Mouse (Mus musculus) spleen, postnatal 14 days (tissue): ENCODE measurements around the gene Flt4.

Experiments used
- DNase-seq, 2 experiments: peaks; one replicate each; pipeline ENCODE4 v3.0.0; 2021 to 2022; ENCODE audit warnings: low spot score in 2 of 2

Flt4 gene

GRCm38 (mm10) chr11:49645677-49646076, 36.6 kb downstream of the Flt4 start:
- no peak for DNase-seq

DNA sequence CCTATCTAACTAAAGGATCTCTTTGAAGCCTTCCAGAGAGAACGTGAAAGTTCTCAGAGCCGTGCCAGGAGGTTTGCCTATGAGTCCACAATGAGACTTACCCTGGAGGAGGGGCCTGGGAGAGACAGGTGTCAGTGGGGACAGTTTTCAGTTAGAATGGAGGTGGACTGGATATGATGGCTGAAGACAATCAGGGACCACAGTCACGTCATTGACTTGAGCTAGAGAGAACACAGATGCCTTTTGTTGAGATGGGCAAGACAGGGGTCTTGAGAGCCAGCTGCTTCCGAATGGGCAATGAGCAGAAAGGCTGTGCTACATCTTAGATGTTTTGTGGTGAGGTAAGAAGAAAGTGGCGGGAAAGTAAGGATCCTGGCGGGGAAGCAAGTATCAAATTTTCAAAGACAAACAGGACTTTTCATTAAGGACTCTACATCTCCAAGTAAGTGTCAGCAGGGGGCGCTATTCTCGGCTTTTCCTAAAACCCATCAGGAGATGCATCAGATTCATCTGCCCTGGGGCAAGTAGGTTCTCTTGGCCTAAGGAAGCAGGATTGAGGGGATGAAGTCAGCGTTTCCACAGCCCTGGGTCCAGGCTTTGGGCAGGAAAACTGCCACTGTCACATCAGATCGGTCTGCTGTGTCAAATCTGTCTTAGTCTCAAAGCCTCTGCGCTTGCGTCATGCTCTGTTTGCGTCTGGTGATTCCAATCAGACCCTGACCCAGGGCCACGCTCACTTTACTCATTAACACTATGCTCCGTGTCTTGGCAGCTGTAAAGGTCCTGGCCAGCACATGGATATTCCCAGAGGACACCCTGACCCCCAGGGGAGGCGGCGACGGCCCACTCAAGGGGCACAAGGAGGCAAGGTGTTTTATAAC, 41.3 kb downstream of the Flt4 start:
- DNase-seq, result peak in 1 of 2 experiments; percentile 4

- peak in 1 of 2 experiments; percentile 5 for DNase-seq
These were observed 42.1 kb downstream of the Flt4 start for GRCm38 (mm10) chr11:49650994-49651761.

- DNase-seq, result no peak
These were observed 42.8 kb downstream of the Flt4 start for GRCm38 (mm10) chr11:49651762-49652322.

DNA sequence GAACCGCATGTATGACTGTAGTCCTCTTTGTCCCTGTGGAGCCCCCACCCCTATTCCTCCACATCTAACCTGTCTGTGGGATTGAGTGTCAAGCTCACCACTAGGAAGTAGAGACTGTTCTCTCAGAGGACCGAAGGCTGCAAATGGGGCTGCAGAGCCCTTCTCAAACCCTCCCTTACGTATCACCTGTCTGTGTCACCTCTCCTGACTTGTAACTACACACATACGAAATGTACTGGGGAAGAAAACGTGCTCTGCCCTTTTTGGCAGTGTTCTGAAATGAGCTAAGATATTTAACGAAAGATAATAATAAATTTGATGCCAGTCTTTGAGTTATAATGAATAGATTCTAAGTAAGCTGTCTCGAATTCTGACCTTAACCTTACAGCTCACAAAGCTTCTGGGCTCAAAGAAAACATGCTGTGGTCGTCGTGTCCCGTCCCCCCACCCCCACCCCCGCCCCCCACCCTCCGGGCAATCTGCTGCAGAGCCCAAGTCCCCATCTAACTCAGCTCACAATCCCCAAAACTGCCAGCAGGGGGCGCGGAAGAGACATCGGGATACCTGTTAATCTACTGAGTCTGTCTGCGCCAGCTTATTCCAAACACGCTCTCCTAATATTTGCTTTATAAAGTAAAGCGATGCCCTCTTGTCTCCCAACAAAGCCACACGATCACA, 43.5 kb downstream of the Flt4 start:
- peak; percentile 62 to 81 for DNase-seq

DNA sequence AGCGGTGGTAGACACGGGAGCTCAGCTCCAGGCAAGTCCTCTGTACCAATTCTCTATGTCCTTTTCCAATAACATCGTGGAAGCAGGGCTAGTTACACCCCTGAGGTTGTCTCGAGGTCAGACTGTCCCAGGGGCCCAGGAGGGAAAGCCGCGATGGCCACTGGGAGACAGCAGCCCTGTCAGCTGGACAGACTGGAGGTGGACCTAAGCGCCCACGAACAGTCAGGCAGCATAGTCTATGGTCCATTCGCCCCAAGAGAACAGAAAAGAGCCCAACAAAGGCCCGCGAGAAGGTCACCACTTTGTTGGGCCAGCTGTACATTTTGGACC, 44.0 kb downstream of the Flt4 start:
- no peak for DNase-seq

GRCm38 (mm10) chr11:49654651-49655050, 45.6 kb downstream of the Flt4 start:
- DNase-seq, result no peak

- DNase-seq, result no peak
These were observed 46.4 kb downstream of the Flt4 start for GRCm38 (mm10) chr11:49655501-49655900.

DNA sequence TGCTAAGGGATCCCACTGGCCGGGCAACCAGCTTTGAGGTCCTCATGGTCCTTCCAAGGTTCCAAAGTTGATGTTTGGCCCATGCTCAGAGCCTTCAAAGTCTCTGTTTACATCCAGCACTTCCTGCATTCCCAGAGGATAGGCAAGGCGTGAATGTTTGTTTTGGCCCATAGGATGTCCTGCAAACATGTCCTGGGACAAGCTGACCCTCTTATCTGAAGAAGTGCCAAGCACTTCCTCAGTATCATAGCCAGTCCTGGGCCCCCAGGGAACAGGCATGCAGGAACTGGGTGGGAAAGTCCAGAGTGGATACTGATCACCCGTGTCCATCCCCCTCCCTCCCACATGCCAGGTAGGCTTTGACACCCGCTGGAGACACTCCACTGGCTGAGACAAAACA, 49.0 kb downstream of the Flt4 start:
- no peak for DNase-seq

GRCm38 (mm10) chr11:49658791-49659469, 49.9 kb downstream of the Flt4 start:
- DNase-seq, result no peak

- no peak for DNase-seq
These were observed 50.4 kb downstream of the Flt4 start for GRCm38 (mm10) chr11:49659470-49659799.

GRCm38 (mm10) chr11:49662292-49662780, 53.3 kb downstream of the Flt4 start:
- DNase-seq, result no peak

GRCm38 (mm10) chr11:49663310-49663709, 54.2 kb downstream of the Flt4 start, which contains the start of gene Scgb3a1:
Gene Scgb3a1 (plus strand): TSS chr11:49663610.
- no peak for DNase-seq

DNA sequence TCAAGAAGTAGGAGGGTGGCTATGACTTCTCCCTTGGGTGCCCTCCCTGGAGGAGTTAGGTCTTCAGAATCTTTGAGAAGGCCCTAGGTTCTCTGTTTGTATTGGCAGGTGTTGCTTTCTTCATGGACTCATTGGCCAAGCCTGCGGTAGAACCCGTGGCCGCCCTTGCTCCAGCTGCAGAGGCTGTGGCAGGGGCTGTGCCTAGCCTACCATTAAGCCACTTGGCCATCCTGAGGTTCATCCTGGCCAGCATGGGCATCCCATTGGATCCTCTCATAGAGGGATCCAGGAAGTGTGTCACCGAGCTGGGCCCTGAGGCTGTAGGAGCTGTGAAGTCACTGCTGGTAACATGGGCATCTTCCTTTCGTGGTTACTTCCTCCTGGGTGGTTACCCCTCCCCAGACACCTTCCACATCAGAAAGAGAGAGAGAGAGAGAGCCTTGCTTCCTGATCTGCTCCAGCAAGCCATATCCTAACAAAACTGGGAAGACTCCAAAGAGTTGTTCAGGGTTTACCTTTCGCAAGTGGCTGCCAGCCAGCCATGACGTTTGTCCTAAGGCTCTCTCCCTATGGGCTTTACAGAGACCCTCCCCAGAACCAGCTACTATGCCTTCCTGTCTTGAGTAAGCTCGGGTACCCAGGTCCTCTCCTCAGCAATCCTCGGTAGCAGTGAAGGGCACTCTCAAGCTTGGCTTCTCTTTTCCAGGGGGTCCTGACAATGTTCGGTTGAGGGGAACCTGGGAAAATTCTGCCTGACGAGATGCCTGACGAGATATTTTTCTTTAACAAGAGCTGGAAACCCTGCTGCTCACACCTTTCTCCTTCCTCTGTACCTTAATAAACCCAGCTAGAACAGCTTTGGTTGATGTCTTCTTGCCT, 55.4 kb downstream of the Flt4 start:
- DNase-seq, result no peak

- DNase-seq, result no peak
These were observed 56.4 kb downstream of the Flt4 start for GRCm38 (mm10) chr11:49665462-49665861.

DNA sequence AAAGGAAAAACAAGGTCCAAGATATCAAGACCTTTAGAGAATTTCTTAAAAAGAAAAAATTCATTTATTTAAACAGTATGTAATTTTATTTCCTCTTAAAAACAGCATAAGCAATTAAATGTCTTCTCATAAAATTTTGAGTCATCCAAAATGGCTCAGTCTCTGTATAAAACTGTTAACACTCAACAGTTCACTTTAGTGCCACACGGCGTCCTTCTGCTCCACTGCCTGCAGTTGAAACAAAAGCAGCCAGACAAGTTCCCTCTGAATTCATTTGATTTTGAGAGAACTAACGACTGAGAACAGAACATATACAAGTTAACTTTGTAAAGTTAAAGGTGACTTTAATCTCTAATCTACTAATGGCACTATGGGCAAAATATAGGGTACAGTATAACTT, 64.4 kb downstream of the Flt4 start:
- DNase-seq, result no peak

- no peak for DNase-seq
These were observed 75.3 kb downstream of the Flt4 start for GRCm38 (mm10) chr11:49684237-49684973.

DNA sequence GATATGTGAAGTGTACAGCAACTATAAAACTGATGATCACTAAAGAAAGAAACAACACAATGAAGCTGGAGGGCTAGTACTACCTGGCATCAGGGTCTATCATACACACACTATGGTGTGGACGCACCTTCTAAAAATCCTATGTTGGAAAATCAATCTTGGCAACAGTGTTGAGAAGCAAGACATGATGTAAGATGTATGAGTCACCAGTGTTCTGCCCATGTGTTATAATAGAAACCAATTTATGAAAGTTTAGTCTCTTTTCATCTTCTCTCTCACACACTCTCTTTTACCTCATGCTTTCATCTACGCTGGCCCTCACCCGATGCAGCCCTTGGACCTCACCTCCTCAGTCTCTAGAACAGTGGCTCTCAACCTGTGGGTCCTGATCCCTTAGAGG, 86.0 kb downstream of the Flt4 start:
- no peak for DNase-seq

DNA sequence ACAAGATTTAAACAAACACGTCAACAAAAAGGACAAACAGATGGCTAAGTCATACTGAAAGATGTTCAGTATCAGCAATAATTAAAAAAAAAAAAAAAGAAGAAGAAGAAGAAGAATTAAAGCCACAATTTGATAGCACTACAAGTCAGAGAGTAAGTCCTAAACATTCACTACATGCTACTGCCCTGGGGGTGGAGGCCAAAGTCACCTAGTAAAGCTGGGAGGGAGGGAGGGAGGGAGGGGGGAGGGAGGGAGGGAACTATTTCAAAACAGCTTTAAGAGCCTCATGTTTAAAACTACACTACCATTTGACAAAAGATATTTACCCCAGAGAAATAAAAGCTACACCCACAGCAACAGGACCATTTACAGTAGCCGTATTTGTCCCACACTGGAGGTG, 86.6 kb downstream of the Flt4 start:
- no peak for DNase-seq

DNA sequence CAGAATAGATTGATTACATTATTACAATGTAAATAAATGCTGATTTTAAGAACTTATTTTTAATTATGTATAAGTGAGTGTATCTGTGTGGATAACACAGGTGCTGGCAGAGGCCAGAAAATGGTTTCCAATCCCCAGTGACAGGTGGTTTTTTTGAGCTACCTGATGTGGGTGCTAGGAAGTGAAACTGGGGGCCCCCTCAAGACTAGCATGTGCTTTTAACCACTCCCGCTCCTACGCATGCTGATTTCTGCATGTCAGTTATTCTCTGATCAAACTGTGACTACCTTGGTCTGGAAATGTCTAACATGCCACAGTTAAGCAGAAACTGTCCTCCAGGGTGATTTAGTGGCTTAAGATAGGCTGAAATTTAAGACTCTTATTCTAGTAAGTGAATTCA, 87.4 kb downstream of the Flt4 start:
- no peak for DNase-seq
